Mouse (Mus musculus): ENCODE results near the gene Olfr502.
"Not testable (repeated sequence)": the region's sequence is repeated elsewhere in the genome, so short reads cannot be mapped to it uniquely, and the experiment has no call there.

Olfr502 gene

GRCm38 (mm10) chr7:108524965-108525364 lies at the start of gene Olfr502:
Gene Olfr502 (minus strand): TSS chr7:108525065.
- DNase-seq (ENCODE audit: low spot score in 2 of 2): no peak

- no peak for DNase-seq (ENCODE audit: low spot score in 2 of 2)
These were observed 40.8 kb upstream of the Olfr502 start, which contains the start of gene Olfr504 for GRCm38 (mm10) chr7:108565693-108566092. Gene Olfr504 (minus strand): TSS chr7:108565793.

- not testable (repeated sequence) for DNase-seq (ENCODE audit: low spot score in 2 of 2)
These were observed 19.4 kb upstream of the Olfr502 start, which contains the start of gene Olfr503 for GRCm38 (mm10) chr7:108544227-108544626. Gene Olfr503 (plus strand): TSS chr7:108544527.

- no peak for DNase-seq (ENCODE audit: low spot score in 2 of 2)
These were observed 17.6 kb upstream of the Olfr502 start for GRCm38 (mm10) chr7:108542416-108542815.

Data from urinary bladder, postnatal 36 days (tissue).